Comparison of ENCODE assay signal across 17 mouse cellular contexts in the genomic region with DNA sequence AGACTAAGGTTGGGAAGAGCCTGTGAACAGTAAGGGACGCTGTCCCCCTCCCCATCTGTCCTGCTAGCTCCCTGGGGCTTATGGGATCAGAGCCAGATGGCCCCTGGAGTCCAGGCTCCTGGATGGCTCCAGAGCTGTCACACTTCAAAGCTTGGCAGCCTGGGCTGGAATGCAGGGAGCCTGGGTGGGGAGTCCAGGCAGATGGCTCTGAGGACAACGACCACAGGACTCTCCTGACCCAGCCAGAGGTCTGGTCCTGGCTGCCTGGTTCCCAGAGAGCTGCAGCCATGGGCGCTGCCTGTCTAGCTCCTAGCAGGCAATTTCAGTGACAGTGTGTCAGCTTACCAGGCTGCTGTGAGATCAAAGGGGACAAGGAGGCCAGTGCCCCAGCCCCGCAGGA.
DNase-seq lines count a peak whose midpoint lies in the region; ATAC-seq and TF ChIP-seq lines count a peak whose summit lies in the region.
"Had no signal": no experiment of that assay in that cellular context is flagged by ENCODE, and none has a peak within 500 bp of the region (broad histone marks: within the 10 kb centered on the region; RNA-seq: fewer than 3 reads in every experiment).

No protein-coding gene starts in this region.

- no peak for ATAC-seq in forebrain, postnatal 0 days
- no peak for ATAC-seq in intestine, embryonic 14.5 days (replicated peaks; ENCODE audit: low FRiP score, low TSS enrichment, low read depth)
- no peak for ATAC-seq in intestine, postnatal 0 days
- ATAC-seq in neural tube, embryonic 11.5 days (ENCODE audit: insufficient read depth, low FRiP score, low TSS enrichment), result no peak
- no peak for ATAC-seq in neural tube, embryonic 15.5 days (ENCODE audit: low FRiP score)
- ATAC-seq: forebrain, embryonic 14.5 days; midbrain, embryonic 16.5 days had no signal

- H3K9ac ChIP-seq in forebrain, postnatal 0 days, result no peak overlapping the region
- H3K9ac ChIP-seq in intestine, embryonic 14.5 days (ENCODE audit: low read length), result no peak overlapping the region
- H3K9ac ChIP-seq in intestine, postnatal 0 days (ENCODE audit: low read depth, low read length), result no peak overlapping the region
- H3K9ac ChIP-seq in neural tube, embryonic 11.5 days (ENCODE audit: low read length), result no peak overlapping the region
- H3K9ac ChIP-seq in neural tube, embryonic 15.5 days (replicated peaks), result no peak overlapping the region
- H3K9ac ChIP-seq: embryonic facial prominence, embryonic 12.5 days had no signal

- H3K36me3 ChIP-seq in forebrain, embryonic 10.5 days (replicated peaks), result no peaks in the 10 kb centered on the region
- no peaks in the 10 kb centered on the region for H3K36me3 ChIP-seq in forebrain, postnatal 0 days (ENCODE audit: insufficient read depth)
- no peaks in the 10 kb centered on the region for H3K36me3 ChIP-seq in intestine, embryonic 14.5 days (ENCODE audit: control insufficient read depth, insufficient read depth, low read length)
- no peaks in the 10 kb centered on the region for H3K36me3 ChIP-seq in intestine, postnatal 0 days (ENCODE audit: control insufficient read depth, insufficient read depth)
- H3K36me3 ChIP-seq in neural tube, embryonic 11.5 days (ENCODE audit: control insufficient read depth, insufficient read depth, low read length), result no peaks in the 10 kb centered on the region
- H3K36me3 ChIP-seq in neural tube, embryonic 15.5 days, result no peaks in the 10 kb centered on the region
- H3K36me3 ChIP-seq: embryonic facial prominence, embryonic 12.5 days had no signal

- peaks cover 97% of the 10 kb centered on the region for H3K27me3 ChIP-seq in forebrain, embryonic 10.5 days (ENCODE audit: poor library complexity, severe bottlenecking)
- peaks cover 50% of the 10 kb centered on the region for H3K27me3 ChIP-seq in forebrain, postnatal 0 days (ENCODE audit: insufficient read depth, low read length)
- H3K27me3 ChIP-seq in intestine, embryonic 14.5 days (replicated peaks; ENCODE audit: control insufficient read depth, insufficient read depth, low read length), result peaks cover 34% of the 10 kb centered on the region
- peaks cover 19% of the 10 kb centered on the region; the same call in 1 of the 2 replicates for H3K27me3 ChIP-seq in intestine, postnatal 0 days (replicated peaks; ENCODE audit: control insufficient read depth, insufficient read depth, low read length)
- peaks cover 44% of the 10 kb centered on the region for H3K27me3 ChIP-seq in neural tube, embryonic 11.5 days (ENCODE audit: control insufficient read depth, insufficient read depth, low read length)
- peaks cover 67% of the 10 kb centered on the region for H3K27me3 ChIP-seq in neural tube, embryonic 15.5 days (replicated peaks)

- H3K27ac ChIP-seq in forebrain, embryonic 10.5 days, result 0 out of 2 replicates have a peak overlapping the region, but pooled peaks have one; percentile 12
- no peak overlapping the region for H3K27ac ChIP-seq in forebrain, postnatal 0 days (ENCODE audit: low read depth, low read length)
- H3K27ac ChIP-seq in intestine, embryonic 14.5 days (ENCODE audit: low read depth), result peak overlapping the region; percentile 12
- no peak overlapping the region for H3K27ac ChIP-seq in intestine, postnatal 0 days (ENCODE audit: low read depth, low read length)
- H3K27ac ChIP-seq in neural tube, embryonic 11.5 days (ENCODE audit: low read depth, low read length), result no peak overlapping the region
- H3K27ac ChIP-seq in neural tube, embryonic 15.5 days (replicated peaks), result no peak overlapping the region
- H3K27ac ChIP-seq: embryonic facial prominence, embryonic 12.5 days; kidney, postnatal 0 days had no signal

- no peak overlapping the region for H3K4me2 ChIP-seq in forebrain, postnatal 0 days (ENCODE audit: low read depth)
- H3K4me2 ChIP-seq in intestine, embryonic 14.5 days (ENCODE audit: low read length), result no peak overlapping the region
- no peak overlapping the region for H3K4me2 ChIP-seq in intestine, postnatal 0 days (replicated peaks; ENCODE audit: low read depth)
- peak overlapping the region; percentile 35; the same call in 1 of the 2 replicates for H3K4me2 ChIP-seq in neural tube, embryonic 11.5 days (ENCODE audit: low read depth)
- H3K4me2 ChIP-seq in neural tube, embryonic 15.5 days, result no peak overlapping the region

- peaks cover 32% of the 10 kb centered on the region for H3K4me1 ChIP-seq in forebrain, embryonic 10.5 days
- H3K4me1 ChIP-seq in forebrain, postnatal 0 days (ENCODE audit: insufficient read depth), result no peaks in the 10 kb centered on the region
- H3K4me1 ChIP-seq in intestine, embryonic 14.5 days (replicated peaks; ENCODE audit: control insufficient read depth, insufficient read depth, low read length), result peaks cover 46% of the 10 kb centered on the region
- no peaks in the 10 kb centered on the region for H3K4me1 ChIP-seq in intestine, postnatal 0 days (replicated peaks; ENCODE audit: control insufficient read depth, insufficient read depth, low read length)
- peaks cover 11% of the 10 kb centered on the region for H3K4me1 ChIP-seq in neural tube, embryonic 11.5 days (ENCODE audit: control insufficient read depth, insufficient read depth, low read length)
- peaks cover 17% of the 10 kb centered on the region for H3K4me1 ChIP-seq in neural tube, embryonic 15.5 days

- no peak for TF ChIP-seq CTCF in forebrain, postnatal 0 days (IDR thresholded peaks at IDR 0.05; ENCODE audit: low read depth)
- no peak for TF ChIP-seq CTCF in intestine, postnatal 0 days (IDR thresholded peaks at IDR 0.05; ENCODE audit: low read depth)

- H3K9me3 ChIP-seq in forebrain, embryonic 10.5 days, result 0 out of 2 replicates have a peak, but pooled peaks cover 5% of the 10 kb centered on the region
- no peaks in the 10 kb centered on the region for H3K9me3 ChIP-seq in forebrain, postnatal 0 days (ENCODE audit: low read length)
- no peaks in the 10 kb centered on the region for H3K9me3 ChIP-seq in intestine, embryonic 14.5 days (ENCODE audit: control insufficient read depth, low read length)
- H3K9me3 ChIP-seq in intestine, postnatal 0 days (ENCODE audit: control insufficient read depth), result no peaks in the 10 kb centered on the region
- H3K9me3 ChIP-seq in neural tube, embryonic 11.5 days (ENCODE audit: control insufficient read depth, low read length), result no peaks in the 10 kb centered on the region
- no peaks in the 10 kb centered on the region for H3K9me3 ChIP-seq in neural tube, embryonic 15.5 days (replicated peaks)
- H3K9me3 ChIP-seq: embryonic facial prominence, embryonic 12.5 days had no signal

- H3K4me3 ChIP-seq in forebrain, embryonic 10.5 days, result no peak overlapping the region; the same call in 1 of the 2 replicates
- H3K4me3 ChIP-seq in forebrain, postnatal 0 days (ENCODE audit: low read depth, low read length), result no peak overlapping the region
- H3K4me3 ChIP-seq in intestine, embryonic 14.5 days (ENCODE audit: low read depth, low read length), result no peak overlapping the region
- no peak overlapping the region for H3K4me3 ChIP-seq in intestine, postnatal 0 days (ENCODE audit: low read depth, low read length)
- H3K4me3 ChIP-seq in neural tube, embryonic 11.5 days (ENCODE audit: low read depth, low read length), result no peak overlapping the region
- H3K4me3 ChIP-seq in neural tube, embryonic 15.5 days (replicated peaks), result no peak overlapping the region
- H3K4me3 ChIP-seq: embryonic facial prominence, embryonic 12.5 days; erythroblast, embryonic 14.5 days had no signal

- no peak for DNase-seq in forebrain, embryonic 10.5 days (ENCODE audit: extremely low spot score, low spot score)
- no peak for DNase-seq in forebrain, postnatal 0 days
- DNase-seq in intestine, embryonic 14.5 days (ENCODE audit: low spot score), result no peak
- DNase-seq in neural tube, embryonic 11.5 days (ENCODE audit: low spot score), result no peak
- no peak for DNase-seq in gastrocnemius, adult 18-20 months (ENCODE audit: low spot score)
- no peak for DNase-seq in thymus, postnatal 14 days
- DNase-seq: adrenal gland, postnatal 10 days; cerebellum, adult 9-10 months; gastrocnemius, postnatal 25 days; heart, postnatal 10 days had no signal

- WGBS in forebrain, embryonic 10.5 days, result 11% methylated on average over 4 of the region's 4 CpGs
- 7% methylated on average over 4 of the region's 4 CpGs for WGBS in forebrain, postnatal 0 days
- WGBS in intestine, embryonic 14.5 days, result 14% methylated on average over 4 of the region's 4 CpGs
- WGBS in intestine, postnatal 0 days, result 17% methylated on average over 4 of the region's 4 CpGs
- WGBS in neural tube, embryonic 11.5 days, result 0% methylated on average over 4 of the region's 4 CpGs
- WGBS in neural tube, embryonic 15.5 days, result 1% methylated on average over 4 of the region's 4 CpGs

Comparison
In these comparisons a context has a peak if more than half of its experiments do, and no peak if none do; other contexts are left out.
1. H3K27ac ChIP-seq: peak in forebrain, embryonic 10.5 days (single experiment) and intestine, embryonic 14.5 days (single experiment); none in forebrain, postnatal 0 days (single experiment), intestine, postnatal 0 days (single experiment), neural tube, embryonic 11.5 days (single experiment) and neural tube, embryonic 15.5 days (single experiment).